Mouse (Mus musculus) kidney, embryonic 14.5 days (tissue): ENCODE results near the gene Mtpn. TPM values are rescaled to one million over a fixed set of nuclear protein-coding genes. Genes with fewer than 3 reads are reported as not detected.

ENCODE experiments used
- ATAC-seq: fragments of 200-750 bp; cut with Nextera tagmentation; 2 replicates; pipeline ENCODE4 v1.8.0; 2017; ENCODE audit warnings: moderate number of reproducible peaks, mild to moderate bottlenecking, moderate TSS enrichment, moderate library complexity; ENCODE audit not compliant: low FRiP score, low TSS enrichment
- H3K27ac ChIP-seq: fragments of 300-500 bp; sonication (generic); 2 replicates; pipeline ENCODE4 v1.5.1; 2014; ENCODE audit warnings: low read depth, mild to moderate bottlenecking, low read length, moderate library complexity, mixed read lengths
- H3K27me3 ChIP-seq: fragments of 300-500 bp; sonication (generic); 2 replicates; pipeline ENCODE4 v1.6.1; 2014; ENCODE audit warnings: mild to moderate bottlenecking, low read length; ENCODE audit not compliant: control insufficient read depth, insufficient read depth
- H3K36me3 ChIP-seq: fragments of 300-500 bp; sonication (generic); 2 replicates; pipeline ENCODE4 v1.6.1; 2014; ENCODE audit warnings: low read length, mixed read lengths; ENCODE audit not compliant: control insufficient read depth, insufficient read depth
- H3K4me1 ChIP-seq: fragments of 300-500 bp; sonication (generic); 2 replicates; pipeline ENCODE4 v1.6.1; 2014; ENCODE audit warnings: low read length, mixed read lengths; ENCODE audit not compliant: control insufficient read depth, insufficient read depth
- H3K4me2 ChIP-seq: fragments of 300-500 bp; sonication (generic); replicated peaks from 2 replicates; pipeline ENCODE4 v1.6.1; 2014; ENCODE audit warnings: low read depth, mild to moderate bottlenecking, low read length
- H3K4me3 ChIP-seq: fragments of 300-500 bp; sonication (generic); 2 replicates; pipeline ENCODE4 v1.5.1; 2014; ENCODE audit warnings: mild to moderate bottlenecking, low read length
- H3K9ac ChIP-seq: fragments of 300-500 bp; sonication (generic); 2 replicates; pipeline ENCODE4 v1.6.1; 2014; ENCODE audit warnings: low read depth, mild to moderate bottlenecking, low read length, moderate library complexity
- H3K9me3 ChIP-seq: fragments of 300-500 bp; sonication (generic); 2 replicates; pipeline ENCODE4 v1.6.1; 2016; ENCODE audit warnings: low read length; ENCODE audit not compliant: control insufficient read depth
- WGBS: fragments of 180-500 bp; shearing (Covaris S2); extraction: QIAGEN DNeasy Blood & Tissue Kit; methylation state at CpG from one replicate; pipeline ENCODE4 v1.1.7; 2014; 5-methylcytosine and 5-hydroxymethylcytosine counted together
- microRNA-seq: library from miRNA; unstranded; fragments of <30 nt; microRNA quantifications from one replicate; pipeline ENCODE4, GENCODE M21; 2016
- polyA plus RNA-seq: library from polyadenylated mRNA; unstranded; fragments of >200 nt; fragmentation: Nextera tagmentation; extraction: Ambion mirVana; gene quantifications from 2 replicates; pipeline ENCODE4 v1.2.1, GENCODE M21; 2014

The Mtpn gene
- polyA plus RNA-seq, 1 experiment from 2014 or later = 131 TPM

DNA sequence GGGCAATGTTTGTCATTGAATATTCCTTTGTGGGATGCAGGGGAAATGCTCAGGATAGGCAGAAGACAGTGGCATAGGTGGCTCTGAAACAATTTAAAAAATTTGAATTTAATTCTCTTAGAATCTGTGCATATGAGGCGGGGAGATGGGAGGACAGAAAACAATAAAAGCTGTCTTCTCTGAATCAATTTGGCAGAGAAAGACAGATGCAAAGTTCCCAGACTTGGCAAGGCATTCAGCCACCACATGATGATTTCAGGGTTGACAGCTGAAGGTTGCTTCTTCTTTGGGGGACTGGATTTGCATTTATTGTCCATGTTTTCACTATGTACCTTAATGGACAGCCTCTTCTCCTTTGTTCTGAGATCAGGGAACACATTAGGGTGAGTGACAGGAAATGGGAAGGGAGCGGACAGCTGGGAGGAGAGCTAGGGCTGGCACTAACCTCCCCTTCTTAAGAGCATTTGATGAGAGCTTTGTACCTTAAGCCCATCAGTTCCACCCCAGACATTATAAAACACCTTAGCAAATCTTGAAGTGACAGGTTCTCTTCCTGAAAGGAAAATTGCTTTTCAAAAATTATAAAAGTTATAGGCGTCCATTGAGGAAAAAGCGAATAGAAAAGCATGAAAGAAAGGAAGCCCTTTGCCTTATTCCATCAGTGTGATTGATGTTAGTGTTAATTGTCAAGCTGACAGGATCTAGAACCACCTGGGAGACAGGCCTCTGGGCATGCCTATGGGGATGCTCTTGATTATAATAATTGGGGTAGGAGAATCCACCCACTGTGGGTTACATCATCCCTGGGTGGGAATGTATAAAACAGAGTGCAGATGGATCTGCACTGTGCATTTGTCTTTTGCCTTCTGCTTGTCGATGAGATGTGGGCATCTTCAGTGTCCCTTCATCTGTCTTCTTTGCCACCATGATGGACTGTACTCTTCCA is 76.0 kb downstream of the Mtpn start:
- no peaks in the 10 kb centered on the region for H3K4me1 ChIP-seq
- H3K27me3 ChIP-seq = no peaks in the 10 kb centered on the region
- no peak for ATAC-seq
- no peak overlapping the region for H3K27ac ChIP-seq
- WGBS = 82% methylated on average over 5 of the region's 5 CpGs
- H3K36me3 ChIP-seq = no peaks in the 10 kb centered on the region
- no peak overlapping the region for H3K4me3 ChIP-seq
- no peak overlapping the region for H3K4me2 ChIP-seq
- H3K9ac ChIP-seq = no peak overlapping the region
- H3K9me3 ChIP-seq = no peaks in the 10 kb centered on the region

DNA sequence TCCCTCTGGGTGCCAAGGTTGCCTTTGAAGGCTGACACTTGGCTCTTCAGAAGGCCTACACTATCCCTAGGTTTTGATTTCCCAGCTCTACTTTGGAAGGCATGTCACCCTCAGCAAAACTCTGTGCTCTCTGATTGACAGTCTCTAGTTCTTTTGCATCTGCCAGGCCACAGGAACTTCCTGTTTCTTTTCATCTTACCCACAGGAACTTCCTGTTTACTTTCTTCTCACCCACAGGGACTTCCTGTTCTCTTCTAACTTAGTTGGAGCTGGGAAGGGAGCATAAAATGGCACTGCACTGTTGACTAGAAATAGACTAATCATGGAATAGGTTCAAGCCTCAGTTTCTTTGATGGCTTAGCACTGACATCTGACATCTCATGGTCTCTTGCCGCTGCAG is 77.2 kb downstream of the Mtpn start:
- Histone ChIP-seq H3K27ac (no peak overlapping the region), H3K9me3 (no peaks in the 10 kb centered on the region), H3K9ac (no peak overlapping the region), H3K4me3 (no peak overlapping the region), H3K4me2 (no peak overlapping the region), H3K27me3 (no peaks in the 10 kb centered on the region), H3K4me1 (no peaks in the 10 kb centered on the region), H3K36me3 (no peaks in the 10 kb centered on the region)
- WGBS = 92% methylated on average over 1 of the region's 1 CpGs
- ATAC-seq = no peak

Small RNAs within 50 kb of the gene (microRNA-seq; reads per million reads assigned to microRNA genes)
- not detected for gene Gm23053

Other genes with a start within 250 kb of the Mtpn start
- gene Slc13a4, start 231.8 kb downstream of the Mtpn start, polyA plus RNA-seq = 0.05 TPM in 1 of 2 replicates, not detected in the other
- gene Fam180a, start 213.7 kb downstream of the Mtpn start, polyA plus RNA-seq = not detected in 2 replicates